Mouse (Mus musculus) lung, postnatal 0 days (tissue): Measurements from ENCODE around the gene Prkce. TPM values are rescaled to one million over a fixed set of nuclear protein-coding genes. Genes with fewer than 3 reads are reported as not detected.

Experiments used
- ATAC-seq: fragments of 200-750 bp; cut with Nextera tagmentation; 2 replicates; pipeline ENCODE4 v1.8.0; 2017; ENCODE audit warnings: moderate library complexity
- DNase-seq: peaks from one replicate; pipeline ENCODE4 v3.0.0-alpha.2; 2016; ENCODE audit warnings: low spot score
- H3K27ac ChIP-seq: fragments of 300-500 bp; sonication (generic); 2 replicates; pipeline ENCODE4 v1.5.1; 2014; ENCODE audit warnings: antibody characterized with exemption, mild to moderate bottlenecking, low read length, mixed read lengths
- H3K27me3 ChIP-seq: fragments of 300-500 bp; sonication (generic); replicated peaks from 2 replicates; pipeline ENCODE4 v1.6.1; 2014; ENCODE audit warnings: low read length, mixed read lengths; ENCODE audit not compliant: insufficient read depth
- H3K36me3 ChIP-seq: fragments of 300-500 bp; sonication (generic); 2 replicates; pipeline ENCODE4 v1.6.1; 2014; ENCODE audit warnings: low read length, mixed read lengths; ENCODE audit not compliant: insufficient read depth
- H3K4me1 ChIP-seq: fragments of 300-500 bp; sonication (generic); 2 replicates; pipeline ENCODE4 v1.6.1; 2014; ENCODE audit warnings: antibody characterized with exemption, low read depth, low read length, mixed read lengths; ENCODE audit not compliant: insufficient read depth
- H3K4me2 ChIP-seq: fragments of 300-500 bp; sonication (generic); replicated peaks from 2 replicates; pipeline ENCODE4 v1.6.1; 2014; ENCODE audit warnings: low read depth, mild to moderate bottlenecking, low read length, moderate library complexity, mixed read lengths
- H3K4me3 ChIP-seq: fragments of 300-500 bp; sonication (generic); 2 replicates; pipeline ENCODE4 v1.5.1; 2014; ENCODE audit warnings: low read depth, low read length
- H3K9ac ChIP-seq: fragments of 300-500 bp; sonication (generic); replicated peaks from 2 replicates; pipeline ENCODE4 v1.6.1; 2014; ENCODE audit warnings: low read depth, mild to moderate bottlenecking
- H3K9me3 ChIP-seq: fragments of 300-500 bp; sonication (generic); 2 replicates; pipeline ENCODE4 v1.6.1; 2016; ENCODE audit warnings: low read length, mixed read lengths
- CTCF ChIP-seq: IDR thresholded peaks from 2 replicates; pipeline ENCODE4 v1.5.1; 2016; ENCODE audit warnings: antibody characterized with exemption, mild to moderate bottlenecking
- EP300 ChIP-seq: IDR thresholded peaks from 2 replicates; pipeline ENCODE4 v1.6.1; 2016; ENCODE audit warnings: antibody characterized with exemption, mild to moderate bottlenecking, control low read depth
- WGBS: fragments of 180-500 bp; shearing (Covaris S2); extraction: QIAGEN DNeasy Blood & Tissue Kit; methylation state at CpG from one replicate; pipeline ENCODE4 v1.1.7; 2014; 5-methylcytosine and 5-hydroxymethylcytosine counted together
- polyA plus RNA-seq: library from polyadenylated mRNA; unstranded; fragments of >200 nt; fragmentation: Nextera tagmentation; extraction: Ambion mirVana; gene quantifications from 2 replicates; pipeline ENCODE4 v1.2.1, GENCODE M21; 2015

The Prkce gene
- polyA plus RNA-seq, 1 experiment from 2014 or later, result 10.6 TPM

DNA sequence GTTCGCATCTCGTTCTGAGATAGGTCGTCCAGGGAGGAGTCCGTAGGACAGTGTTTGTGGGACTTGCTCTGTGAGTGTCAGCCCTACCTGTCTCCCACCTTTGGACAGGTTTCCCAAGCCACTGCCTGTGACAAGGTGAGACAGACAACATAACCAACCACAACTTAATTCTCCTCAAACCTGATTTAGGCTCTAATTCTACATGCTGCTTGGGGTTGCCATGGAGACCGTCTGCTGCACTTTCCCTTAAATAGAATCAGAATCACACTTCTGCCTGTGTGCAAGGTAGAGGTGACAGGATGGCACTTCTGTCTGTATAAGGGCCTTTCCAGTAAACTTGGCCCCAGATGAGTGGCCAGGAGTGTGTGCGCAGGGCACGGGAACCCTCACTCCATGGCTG, 248.4 kb downstream of the Prkce start:
- H3K9me3 ChIP-seq, result no peaks in the 10 kb centered on the region
- H3K9ac ChIP-seq, result no peak overlapping the region
- H3K4me2 ChIP-seq, result no peak overlapping the region
- no peak overlapping the region for H3K27ac ChIP-seq
- peaks cover 6% of the 10 kb centered on the region for H3K4me1 ChIP-seq
- TF ChIP-seq CTCF (no peak), EP300 (no peak)
- DNase-seq (no peak), ATAC-seq (no peak)
- 64% methylated on average over 7 of the region's 7 CpGs for WGBS
- no peak overlapping the region for H3K4me3 ChIP-seq
- H3K27me3 ChIP-seq, result no peaks in the 10 kb centered on the region
- no peaks in the 10 kb centered on the region for H3K36me3 ChIP-seq

DNA sequence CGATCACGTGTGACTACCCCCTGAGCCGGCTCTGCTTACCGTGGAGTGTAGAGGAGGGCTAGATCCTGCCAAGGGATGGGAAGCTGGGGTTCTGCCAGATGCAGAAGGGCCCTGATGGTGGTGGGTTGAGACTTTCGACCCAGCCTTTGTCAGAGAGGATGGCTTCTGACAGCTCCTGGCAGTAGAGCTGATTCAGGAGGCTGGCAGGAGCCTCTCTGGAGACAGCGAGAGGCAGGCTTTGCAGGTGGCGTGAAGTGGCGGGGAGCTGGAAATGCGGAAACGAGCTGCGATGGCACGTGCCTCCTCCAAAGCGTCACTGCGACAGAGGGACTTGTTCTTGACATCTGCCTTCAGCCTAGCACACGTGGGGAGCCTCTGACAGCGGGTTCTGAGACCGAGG, 250.7 kb downstream of the Prkce start:
- WGBS, result 77% methylated on average over 16 of the region's 17 CpGs
- ATAC-seq, result no peak
- no peaks in the 10 kb centered on the region for H3K9me3 ChIP-seq
- H3K4me1 ChIP-seq, result no peaks in the 10 kb centered on the region
- no peak overlapping the region for H3K9ac ChIP-seq
- no peak overlapping the region for H3K4me2 ChIP-seq
- H3K4me3 ChIP-seq, result no peak overlapping the region
- H3K27me3 ChIP-seq, result no peaks in the 10 kb centered on the region
- DNase-seq, result no peak
- TF ChIP-seq EP300, result no peak
- TF ChIP-seq CTCF, result no peak
- H3K36me3 ChIP-seq, result no peaks in the 10 kb centered on the region
- H3K27ac ChIP-seq, result no peak overlapping the region

- no peak for DNase-seq
- Histone ChIP-seq H3K4me3 (no peak overlapping the region), H3K4me2 (no peak overlapping the region), H3K9ac (no peak overlapping the region), H3K36me3 (no peaks in the 10 kb centered on the region), H3K27me3 (no peaks in the 10 kb centered on the region), H3K27ac (no peak overlapping the region), H3K9me3 (no peaks in the 10 kb centered on the region), H3K4me1 (no peaks in the 10 kb centered on the region)
- TF ChIP-seq EP300 (no peak), CTCF (no peak)
- ATAC-seq, result no peak
- 62% methylated on average over 6 of the region's 6 CpGs for WGBS
Measured at GRCm38 (mm10) chr17:86419199-86419598, 251.6 kb downstream of the Prkce start.

- DNase-seq (no peak), ATAC-seq (no peak)
- Histone ChIP-seq H3K27me3 (no peaks in the 10 kb centered on the region), H3K9me3 (no peaks in the 10 kb centered on the region), H3K36me3 (no peaks in the 10 kb centered on the region), H3K4me3 (no peak overlapping the region), H3K9ac (no peak overlapping the region), H3K4me2 (no peak overlapping the region), H3K4me1 (no peaks in the 10 kb centered on the region), H3K27ac (no peak overlapping the region)
- TF ChIP-seq CTCF (no peak), EP300 (no peak)
- WGBS, result 88% methylated on average over 10 of the region's 10 CpGs
Measured at GRCm38 (mm10) chr17:86420646-86421338, 253.2 kb downstream of the Prkce start.

DNA sequence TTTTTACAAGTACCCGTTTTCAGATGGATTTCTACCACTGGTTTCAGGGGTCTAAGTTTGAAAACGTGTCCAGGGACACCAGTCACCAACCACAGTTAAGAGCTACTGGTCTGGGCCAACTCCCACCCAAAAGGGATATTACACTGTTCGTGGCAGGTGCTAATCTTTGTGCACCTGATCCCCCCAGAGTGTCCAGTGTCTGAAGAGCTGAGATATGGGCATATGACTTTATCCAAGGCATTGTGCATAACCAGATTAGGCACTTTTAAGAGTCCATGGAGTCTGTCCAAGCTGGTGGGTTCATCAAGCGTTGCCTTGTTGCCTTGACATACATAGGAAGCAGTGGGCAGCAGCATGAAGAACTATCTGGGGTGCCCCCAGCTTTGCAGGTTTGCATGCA, 254.4 kb downstream of the Prkce start:
- no peaks in the 10 kb centered on the region for H3K36me3 ChIP-seq
- H3K27ac ChIP-seq, result no peak overlapping the region
- no peak overlapping the region for H3K9ac ChIP-seq
- no peaks in the 10 kb centered on the region for H3K4me1 ChIP-seq
- no peak overlapping the region for H3K4me3 ChIP-seq
- ATAC-seq, result no peak
- TF ChIP-seq CTCF (no peak), EP300 (no peak)
- no peaks in the 10 kb centered on the region for H3K9me3 ChIP-seq
- H3K4me2 ChIP-seq, result no peak overlapping the region
- WGBS, result 85% methylated on average over 4 of the region's 4 CpGs
- DNase-seq, result no peak
- no peaks in the 10 kb centered on the region for H3K27me3 ChIP-seq

DNA sequence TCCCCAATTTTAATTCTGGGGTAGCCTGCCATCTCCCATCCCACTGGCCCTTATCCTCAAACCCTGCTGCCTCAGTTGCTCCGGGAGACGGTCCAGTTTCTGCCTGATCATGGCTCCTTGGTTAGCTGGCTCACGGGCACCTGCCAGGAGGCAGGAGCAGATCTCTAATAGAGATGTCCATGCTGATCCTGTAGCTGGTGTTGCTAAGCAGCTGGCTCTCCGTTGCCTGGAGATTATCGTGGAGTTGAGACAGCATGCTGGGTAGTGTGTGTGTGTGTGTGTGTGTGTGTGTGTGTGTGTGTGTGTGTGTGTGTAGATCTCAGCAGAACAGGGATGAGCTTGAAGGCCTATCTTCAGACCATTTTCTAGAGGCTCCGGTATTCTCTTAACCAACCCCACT, 262.3 kb downstream of the Prkce start:
- ATAC-seq (no peak), DNase-seq (no peak)
- H3K9me3 ChIP-seq, result no peaks in the 10 kb centered on the region
- no peaks in the 10 kb centered on the region for H3K36me3 ChIP-seq
- H3K27ac ChIP-seq, result no peak overlapping the region
- H3K4me2 ChIP-seq, result no peak overlapping the region
- H3K4me3 ChIP-seq, result no peak overlapping the region
- H3K4me1 ChIP-seq, result no peaks in the 10 kb centered on the region
- WGBS, result 90% methylated on average over 6 of the region's 6 CpGs
- H3K9ac ChIP-seq, result no peak overlapping the region
- no peak for TF ChIP-seq CTCF
- no peak for TF ChIP-seq EP300
- H3K27me3 ChIP-seq, result no peaks in the 10 kb centered on the region

DNA sequence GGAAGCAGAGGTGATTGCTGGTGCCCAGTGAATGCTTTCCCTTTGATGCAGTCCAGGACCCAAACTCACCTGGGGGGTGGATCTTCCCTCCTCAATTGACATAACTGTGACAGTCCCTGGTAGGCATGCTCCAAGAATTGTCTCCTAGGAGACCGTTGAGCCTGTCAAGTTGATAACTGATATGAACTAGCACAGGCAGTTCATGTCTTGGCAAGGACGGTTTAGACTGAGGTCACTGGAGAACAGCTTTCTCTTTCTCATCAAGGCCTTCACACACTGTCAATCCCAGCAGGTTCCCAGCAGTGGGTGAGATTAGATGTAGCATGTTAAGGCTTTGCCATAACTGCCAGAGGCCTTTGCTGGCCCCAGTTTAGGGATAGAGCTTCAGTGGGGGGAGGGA, 265.5 kb downstream of the Prkce start:
- Histone ChIP-seq H3K4me3 (no peak overlapping the region), H3K4me1 (0 out of 2 replicates have a peak, but pooled peaks cover 7% of the 10 kb centered on the region), H3K27ac (no peak overlapping the region), H3K27me3 (no peaks in the 10 kb centered on the region), H3K4me2 (no peak overlapping the region), H3K9me3 (no peaks in the 10 kb centered on the region), H3K9ac (no peak overlapping the region), H3K36me3 (no peaks in the 10 kb centered on the region)
- ATAC-seq (no peak), DNase-seq (no peak)
- TF ChIP-seq CTCF (no peak), EP300 (no peak)
- 76% methylated on average over 2 of the region's 2 CpGs for WGBS
